Mouse (Mus musculus) midbrain, embryonic 12.5 days (tissue): ENCODE measurements around the gene Ctla4. TPM values are rescaled to one million over a fixed set of nuclear protein-coding genes. Genes with fewer than 3 reads are reported as not detected.
A peak's percentile ranks its signal among the peaks of the same experiment; 100 is the strongest.

ENCODE experiments used
- ATAC-seq: fragments of 200-750 bp; cut with Nextera tagmentation; 2 replicates; pipeline ENCODE4 v1.8.0; 2017; ENCODE audit warnings: low read depth, moderate TSS enrichment, moderate library complexity; ENCODE audit not compliant: low FRiP score
- H3K27ac ChIP-seq: fragments of 300-500 bp; sonication (generic); replicated peaks from 2 replicates; pipeline ENCODE4 v1.5.1; 2016; ENCODE audit warnings: mild to moderate bottlenecking
- H3K27me3 ChIP-seq: fragments of 300-500 bp; sonication (generic); 2 replicates; pipeline ENCODE4 v1.6.1; 2016; ENCODE audit warnings: mild to moderate bottlenecking
- H3K36me3 ChIP-seq: fragments of 300-500 bp; sonication (generic); 2 replicates; pipeline ENCODE4 v1.6.1; 2016
- H3K4me1 ChIP-seq: fragments of 300-500 bp; sonication (generic); 2 replicates; pipeline ENCODE4 v1.6.1; 2016
- H3K4me2 ChIP-seq: fragments of 300-500 bp; sonication (generic); replicated peaks from 2 replicates; pipeline ENCODE4 v1.6.1; 2016; ENCODE audit warnings: mild to moderate bottlenecking, moderate library complexity
- H3K4me3 ChIP-seq: fragments of 300-500 bp; sonication (generic); 2 replicates; pipeline ENCODE4 v1.5.1; 2016; ENCODE audit warnings: mild to moderate bottlenecking
- H3K9ac ChIP-seq: fragments of 300-500 bp; sonication (generic); replicated peaks from 2 replicates; pipeline ENCODE4 v1.6.1; 2016; ENCODE audit warnings: mild to moderate bottlenecking, moderate library complexity
- H3K9me3 ChIP-seq: fragments of 300-500 bp; sonication (generic); 2 replicates; pipeline ENCODE4 v1.6.1; 2016; ENCODE audit warnings: mild to moderate bottlenecking
- WGBS: fragments of 180-500 bp; shearing (Covaris S2); methylation state at CpG from one replicate; pipeline ENCODE4 v1.1.7; 2016; 5-methylcytosine and 5-hydroxymethylcytosine counted together
- polyA plus RNA-seq: library from polyadenylated mRNA; unstranded; fragments of >200 nt; fragmentation: Nextera tagmentation; extraction: Ambion mirVana; gene quantifications from 2 replicates; pipeline ENCODE4 v1.2.1, GENCODE M21; 2016

Ctla4 gene
- not detected in 2 replicates for polyA plus RNA-seq

- H3K4me3 ChIP-seq = no peak within 1 kb of the TSS
- no peaks in the 10 kb centered on the region for H3K27me3 ChIP-seq
- no peaks in the 10 kb centered on the region for H3K9me3 ChIP-seq
- 87% methylated on average over 7 of the region's 7 CpGs for WGBS
- no peak within 1 kb of the TSS for H3K27ac ChIP-seq
- no peak within 1 kb of the TSS for H3K4me2 ChIP-seq
- no peaks in the 10 kb centered on the region for H3K4me1 ChIP-seq
- no peaks in the 10 kb centered on the region for H3K36me3 ChIP-seq
- H3K9ac ChIP-seq = no peak within 1 kb of the TSS
- no peak for ATAC-seq
Observed at GRCm38 (mm10) chr1:60886981-60887380, at the start of gene Ctla4. TSS of gene Ctla4 (plus strand) at chr1:60887000.

- Histone ChIP-seq H3K27ac (no peak overlapping the region), H3K9ac (no peak overlapping the region), H3K27me3 (no peaks in the 10 kb centered on the region), H3K4me3 (no peak overlapping the region), H3K4me2 (no peak overlapping the region), H3K36me3 (no peaks in the 10 kb centered on the region), H3K9me3 (no peaks in the 10 kb centered on the region), H3K4me1 (no peaks in the 10 kb centered on the region)
- no peak for ATAC-seq
- WGBS = 87% methylated on average over 1 of the region's 1 CpGs
Observed at GRCm38 (mm10) chr1:60839161-60839560, 47.6 kb upstream of the Ctla4 start.

GRCm38 (mm10) chr1:60845318-60846060 lies 41.3 kb upstream of the Ctla4 start:
- no peaks in the 10 kb centered on the region for H3K4me1 ChIP-seq
- ATAC-seq = no peak
- no peak overlapping the region for H3K27ac ChIP-seq
- H3K9ac ChIP-seq = no peak overlapping the region
- H3K27me3 ChIP-seq = no peaks in the 10 kb centered on the region
- no peaks in the 10 kb centered on the region for H3K36me3 ChIP-seq
- no peak overlapping the region for H3K4me2 ChIP-seq
- H3K9me3 ChIP-seq = no peaks in the 10 kb centered on the region
- H3K4me3 ChIP-seq = no peak overlapping the region
- 89% methylated on average over 7 of the region's 7 CpGs for WGBS

- no peak overlapping the region for H3K9ac ChIP-seq
- no peaks in the 10 kb centered on the region for H3K9me3 ChIP-seq
- peaks cover 11% of the 10 kb centered on the region for H3K4me1 ChIP-seq
- H3K27ac ChIP-seq = no peak overlapping the region
- no peaks in the 10 kb centered on the region for H3K27me3 ChIP-seq
- no peaks in the 10 kb centered on the region for H3K36me3 ChIP-seq
- H3K4me2 ChIP-seq = no peak overlapping the region
- no peak overlapping the region for H3K4me3 ChIP-seq
- 61% methylated on average over 4 of the region's 4 CpGs for WGBS
- ATAC-seq = no peak
Observed at GRCm38 (mm10) chr1:60846616-60847275, 40.1 kb upstream of the Ctla4 start.

- Histone ChIP-seq H3K9ac (no peak overlapping the region), H3K27me3 (peaks cover 8% of the 10 kb centered on the region; the same call in 1 of the 2 replicates), H3K9me3 (no peaks in the 10 kb centered on the region), H3K4me1 (peaks cover 30% of the 10 kb centered on the region), H3K4me2 (no peak overlapping the region), H3K36me3 (no peaks in the 10 kb centered on the region), H3K4me3 (no peak overlapping the region), H3K27ac (no peak overlapping the region)
- WGBS = 92% methylated on average over 2 of the region's 2 CpGs
- no peak for ATAC-seq
Observed at GRCm38 (mm10) chr1:60849112-60849511, 37.7 kb upstream of the Ctla4 start.

GRCm38 (mm10) chr1:60849816-60850215 lies 37.0 kb upstream of the Ctla4 start:
- Histone ChIP-seq H3K4me1 (peaks cover 30% of the 10 kb centered on the region), H3K4me2 (no peak overlapping the region), H3K9me3 (no peaks in the 10 kb centered on the region), H3K27me3 (peaks cover 8% of the 10 kb centered on the region; the same call in 1 of the 2 replicates), H3K4me3 (no peak overlapping the region), H3K9ac (no peak overlapping the region), H3K27ac (no peak overlapping the region), H3K36me3 (no peaks in the 10 kb centered on the region)
- 94% methylated on average over 4 of the region's 4 CpGs for WGBS
- no peak for ATAC-seq

- Histone ChIP-seq H3K4me1 (peaks cover 30% of the 10 kb centered on the region), H3K9me3 (no peaks in the 10 kb centered on the region), H3K4me3 (no peak overlapping the region), H3K27ac (peak overlapping the region; percentile 74), H3K4me2 (0 out of 2 replicates have a peak overlapping the region, but pooled peaks have one; percentile 14), H3K9ac (no peak overlapping the region), H3K36me3 (no peaks in the 10 kb centered on the region), H3K27me3 (peaks cover 8% of the 10 kb centered on the region; the same call in 1 of the 2 replicates)
- 14% methylated on average over 8 of the region's 8 CpGs for WGBS
- peak; percentile 83 for ATAC-seq
Observed at GRCm38 (mm10) chr1:60851041-60851781, 35.6 kb upstream of the Ctla4 start.

- Histone ChIP-seq H3K27ac (no peak overlapping the region), H3K4me1 (peaks cover 30% of the 10 kb centered on the region), H3K36me3 (no peaks in the 10 kb centered on the region), H3K27me3 (peaks cover 8% of the 10 kb centered on the region; the same call in 1 of the 2 replicates), H3K9ac (no peak overlapping the region), H3K4me2 (no peak overlapping the region), H3K9me3 (no peaks in the 10 kb centered on the region), H3K4me3 (no peak overlapping the region)
- ATAC-seq = no peak
- 44% methylated on average over 10 of the region's 10 CpGs for WGBS
Observed at GRCm38 (mm10) chr1:60852075-60852769, 34.6 kb upstream of the Ctla4 start.

- Histone ChIP-seq H3K27ac (no peak overlapping the region), H3K4me1 (peaks cover 30% of the 10 kb centered on the region), H3K4me3 (no peak overlapping the region), H3K36me3 (no peaks in the 10 kb centered on the region), H3K9me3 (no peaks in the 10 kb centered on the region), H3K4me2 (no peak overlapping the region), H3K27me3 (peaks cover 8% of the 10 kb centered on the region; the same call in 1 of the 2 replicates), H3K9ac (no peak overlapping the region)
- WGBS = 77% methylated on average over 6 of the region's 6 CpGs
- ATAC-seq = no peak
Observed at GRCm38 (mm10) chr1:60852770-60853147, 34.0 kb upstream of the Ctla4 start.

- Histone ChIP-seq H3K27ac (no peak overlapping the region), H3K4me3 (no peak overlapping the region), H3K9ac (no peak overlapping the region), H3K9me3 (no peaks in the 10 kb centered on the region), H3K4me2 (no peak overlapping the region), H3K36me3 (no peaks in the 10 kb centered on the region), H3K4me1 (peaks cover 30% of the 10 kb centered on the region), H3K27me3 (peaks cover 8% of the 10 kb centered on the region; the same call in 1 of the 2 replicates)
- ATAC-seq = no peak
- WGBS = 36% methylated on average over 7 of the region's 7 CpGs
Observed at GRCm38 (mm10) chr1:60853330-60853956, 33.4 kb upstream of the Ctla4 start.

- Histone ChIP-seq H3K9me3 (no peaks in the 10 kb centered on the region), H3K4me1 (peaks cover 30% of the 10 kb centered on the region), H3K27me3 (peaks cover 8% of the 10 kb centered on the region; the same call in 1 of the 2 replicates), H3K9ac (no peak overlapping the region), H3K4me2 (no peak overlapping the region), H3K4me3 (no peak overlapping the region), H3K36me3 (no peaks in the 10 kb centered on the region), H3K27ac (no peak overlapping the region)
- WGBS = 86% methylated on average over 5 of the region's 5 CpGs
- ATAC-seq = no peak
Observed at GRCm38 (mm10) chr1:60853991-60854390, 32.8 kb upstream of the Ctla4 start.
